Mouse (Mus musculus) Muller cell, postnatal 12 days (primary cell): ENCODE results near the gene Olfr389.

Source experiments
- DNase-seq: peaks from one replicate; pipeline ENCODE4 v3.0.0-alpha.2; 2015; ENCODE audit errors: inconsistent ontology term

Gene Olfr389

GRCm38 (mm10) chr11:73780613-73781012, at the start of gene Olfr389:
Olfr389 (minus strand) TSS chr11:73780713.
- no peak for DNase-seq

DNA sequence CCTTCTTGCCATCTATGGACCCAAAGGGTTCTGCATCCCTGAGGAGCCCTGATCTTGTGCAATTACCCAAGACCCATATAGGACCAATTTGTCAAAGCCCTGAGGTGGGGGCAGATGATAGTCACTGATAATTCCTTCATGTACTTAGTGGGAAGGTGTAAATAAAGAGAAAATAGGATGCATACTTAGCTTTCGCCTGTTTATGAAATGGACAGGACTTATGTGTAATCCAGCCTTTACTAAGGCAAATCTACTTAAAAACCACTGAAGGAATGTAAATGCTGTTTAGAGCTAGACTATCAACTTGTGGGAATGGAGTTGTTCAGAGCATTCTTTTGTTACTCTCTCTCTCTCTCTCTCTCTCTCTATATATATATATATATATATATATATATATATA, 36.4 kb upstream of the Olfr389 start, which contains the start of gene Olfr392:
Gene Olfr392, minus strand, starts transcription at position 101 of the 400 bp plus-strand sequence.
- no peak for DNase-seq

DNA sequence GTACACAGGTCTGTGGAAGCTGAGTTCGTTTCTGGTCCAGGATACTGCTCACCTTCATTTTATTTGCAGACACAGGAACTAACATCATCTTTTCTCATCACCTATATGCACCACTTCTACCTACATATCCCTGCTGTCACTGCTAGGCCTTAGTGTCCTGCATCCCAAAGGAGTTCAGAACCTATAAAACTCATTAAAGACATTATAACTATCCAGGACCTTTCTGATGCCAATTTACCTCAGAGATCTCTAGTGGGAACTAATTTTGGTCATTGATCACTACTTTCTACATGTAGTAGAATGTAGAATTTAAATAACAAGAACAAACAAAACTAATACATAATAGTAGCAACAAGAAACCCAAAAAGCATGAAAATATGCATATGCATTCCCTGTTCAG, 22.4 kb upstream of the Olfr389 start, which contains the start of gene Olfr391-ps:
Gene Olfr391-ps, minus strand, starts transcription at position 101 of the 400 bp plus-strand sequence.
- DNase-seq, result no peak

DNA sequence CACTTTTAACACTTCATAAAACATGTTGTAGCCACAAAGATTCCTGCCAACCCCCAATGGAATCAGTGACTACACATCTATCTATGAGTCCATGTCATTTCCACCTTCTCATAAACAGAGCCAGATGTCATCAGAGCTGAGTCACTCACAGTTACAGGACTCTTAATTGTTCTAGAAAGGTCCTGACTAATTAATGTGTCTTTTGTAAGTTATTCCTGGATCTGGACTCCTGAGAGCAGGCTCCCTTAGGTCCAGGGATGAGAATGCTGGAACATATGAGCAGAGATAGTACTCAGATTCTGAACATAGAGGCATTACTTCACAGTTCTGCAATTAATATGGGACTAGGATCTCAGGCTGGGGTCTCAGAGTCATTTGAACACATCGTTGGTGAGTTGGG, 2.2 kb upstream of the Olfr389 start, which contains the start of gene Olfr390:
Gene Olfr390, plus strand, starts transcription at position 301 of the 400 bp plus-strand sequence.
- no peak for DNase-seq

- no peak for DNase-seq
These were observed 21.4 kb downstream of the Olfr389 start for GRCm38 (mm10) chr11:73759115-73759514.
